Mouse (Mus musculus) heart, embryonic 11.5 days (tissue): ENCODE data around the gene Cracr2b. TPM values are rescaled to one million over a fixed set of nuclear protein-coding genes. Genes with fewer than 3 reads are reported as not detected.

ENCODE experiments used
- ATAC-seq: fragments of 200-750 bp; cut with Nextera tagmentation; replicated peaks from 2 replicates; pipeline ENCODE4 v1.8.0; 2017; ENCODE audit warnings: moderate library complexity; ENCODE audit not compliant: insufficient number of reproducible peaks, low FRiP score, low TSS enrichment
- H3K27ac ChIP-seq: fragments of 300-500 bp; sonication (generic); 2 replicates; pipeline ENCODE4 v1.5.1; 2014; ENCODE audit warnings: mild to moderate bottlenecking, low read depth, low read length
- H3K27me3 ChIP-seq: fragments of 300-500 bp; sonication (generic); 2 replicates; pipeline ENCODE4 v1.6.1; 2014; ENCODE audit warnings: mild to moderate bottlenecking, low read length, mixed read lengths; ENCODE audit not compliant: control insufficient read depth, insufficient read depth
- H3K36me3 ChIP-seq: fragments of 300-500 bp; sonication (generic); 2 replicates; pipeline ENCODE4 v1.6.1; 2014; ENCODE audit warnings: mild to moderate bottlenecking, low read length, moderate library complexity, mixed read lengths; ENCODE audit not compliant: control insufficient read depth, insufficient read depth
- H3K4me1 ChIP-seq: fragments of 300-500 bp; sonication (generic); 2 replicates; pipeline ENCODE4 v1.6.1; 2014; ENCODE audit warnings: low read length; ENCODE audit not compliant: control insufficient read depth, insufficient read depth
- H3K4me2 ChIP-seq: fragments of 300-500 bp; sonication (generic); 2 replicates; pipeline ENCODE4 v1.6.1; 2014; ENCODE audit warnings: mild to moderate bottlenecking, moderate library complexity
- H3K4me3 ChIP-seq: fragments of 300-500 bp; sonication (generic); 2 replicates; pipeline ENCODE4 v1.5.1; 2014; ENCODE audit warnings: low read depth, low read length
- H3K9ac ChIP-seq: fragments of 300-500 bp; sonication (generic); 2 replicates; pipeline ENCODE4 v1.6.1; 2014; ENCODE audit warnings: mild to moderate bottlenecking, low read depth, low read length, moderate library complexity
- H3K9me3 ChIP-seq: fragments of 300-500 bp; sonication (generic); replicated peaks from 2 replicates; pipeline ENCODE4 v1.6.1; 2016; ENCODE audit warnings: low read length; ENCODE audit not compliant: control insufficient read depth
- WGBS: fragments of 180-500 bp; shearing (Covaris S2); extraction: QIAGEN DNeasy Blood & Tissue Kit; methylation state at CpG from one replicate; pipeline ENCODE4 v1.1.7; 2014; ENCODE audit not compliant: insufficient replicate concordance; 5-methylcytosine and 5-hydroxymethylcytosine counted together
- polyA plus RNA-seq: library from polyadenylated mRNA; unstranded; fragments of >200 nt; fragmentation: Nextera tagmentation; extraction: Ambion mirVana; gene quantifications from 2 replicates; pipeline ENCODE4 v1.2.1, GENCODE M21; 2014

The Cracr2b gene
- polyA plus RNA-seq, 1 experiment from 2014 or later: 14.3 TPM

- H3K4me1 ChIP-seq: no peaks in the 10 kb centered on the region
- H3K27me3 ChIP-seq: no peaks in the 10 kb centered on the region
- no peak overlapping the region for H3K4me3 ChIP-seq
- H3K36me3 ChIP-seq: 0 out of 2 replicates have a peak, but pooled peaks cover 2% of the 10 kb centered on the region
- H3K9me3 ChIP-seq: no peaks in the 10 kb centered on the region
- 69% methylated on average over 2 of the region's 2 CpGs for WGBS
- no peak for ATAC-seq
- no peak overlapping the region for H3K27ac ChIP-seq
- H3K9ac ChIP-seq: no peak overlapping the region
- no peak overlapping the region for H3K4me2 ChIP-seq
Observed at GRCm38 (mm10) chr7:141491151-141491550, 30.3 kb downstream of the Cracr2b start.

GRCm38 (mm10) chr7:141492738-141493137, 31.8 kb downstream of the Cracr2b start:
- Histone ChIP-seq H3K4me2 (no peak overlapping the region), H3K4me1 (peaks cover 7% of the 10 kb centered on the region), H3K27ac (no peak overlapping the region), H3K4me3 (no peak overlapping the region), H3K27me3 (no peaks in the 10 kb centered on the region), H3K36me3 (0 out of 2 replicates have a peak, but pooled peaks cover 2% of the 10 kb centered on the region), H3K9me3 (no peaks in the 10 kb centered on the region), H3K9ac (no peak overlapping the region)
- ATAC-seq: no peak
- 76% methylated on average over 5 of the region's 5 CpGs for WGBS

- Histone ChIP-seq H3K9me3 (no peaks in the 10 kb centered on the region), H3K4me1 (peaks cover 8% of the 10 kb centered on the region), H3K27ac (no peak overlapping the region), H3K27me3 (no peaks in the 10 kb centered on the region), H3K9ac (no peak overlapping the region), H3K4me3 (no peak overlapping the region), H3K4me2 (no peak overlapping the region), H3K36me3 (0 out of 2 replicates have a peak, but pooled peaks cover 2% of the 10 kb centered on the region)
- 61% methylated on average over 1 of the region's 1 CpGs for WGBS
- no peak for ATAC-seq
Observed at GRCm38 (mm10) chr7:141493729-141494128, 32.8 kb downstream of the Cracr2b start.

- Histone ChIP-seq H3K4me3 (no peak overlapping the region), H3K9me3 (no peaks in the 10 kb centered on the region), H3K4me1 (peaks cover 13% of the 10 kb centered on the region), H3K36me3 (0 out of 2 replicates have a peak, but pooled peaks cover 2% of the 10 kb centered on the region), H3K9ac (no peak overlapping the region), H3K27ac (no peak overlapping the region), H3K27me3 (no peaks in the 10 kb centered on the region), H3K4me2 (no peak overlapping the region)
- ATAC-seq: no peak
- WGBS: 86% methylated on average over 2 of the region's 2 CpGs
Observed at GRCm38 (mm10) chr7:141495379-141495778, 34.5 kb downstream of the Cracr2b start.

GRCm38 (mm10) chr7:141495940-141496339, 35.0 kb downstream of the Cracr2b start:
- 0 out of 2 replicates have a peak, but pooled peaks cover 2% of the 10 kb centered on the region for H3K36me3 ChIP-seq
- no peak for ATAC-seq
- WGBS: 78% methylated on average over 4 of the region's 4 CpGs
- H3K4me1 ChIP-seq: peaks cover 13% of the 10 kb centered on the region
- H3K27ac ChIP-seq: no peak overlapping the region
- H3K9ac ChIP-seq: no peak overlapping the region
- no peak overlapping the region for H3K4me3 ChIP-seq
- H3K4me2 ChIP-seq: no peak overlapping the region
- H3K9me3 ChIP-seq: no peaks in the 10 kb centered on the region
- H3K27me3 ChIP-seq: no peaks in the 10 kb centered on the region

- H3K27ac ChIP-seq: no peak overlapping the region
- H3K36me3 ChIP-seq: 0 out of 2 replicates have a peak, but pooled peaks cover 2% of the 10 kb centered on the region
- H3K4me1 ChIP-seq: peaks cover 13% of the 10 kb centered on the region
- no peaks in the 10 kb centered on the region for H3K27me3 ChIP-seq
- no peaks in the 10 kb centered on the region for H3K9me3 ChIP-seq
- H3K4me3 ChIP-seq: no peak overlapping the region
- no peak overlapping the region for H3K9ac ChIP-seq
- 89% methylated on average over 3 of the region's 3 CpGs for WGBS
- H3K4me2 ChIP-seq: no peak overlapping the region
- no peak for ATAC-seq
Observed at GRCm38 (mm10) chr7:141497600-141497999, 36.7 kb downstream of the Cracr2b start.

- no peak overlapping the region for H3K4me3 ChIP-seq
- no peaks in the 10 kb centered on the region for H3K36me3 ChIP-seq
- peaks cover 13% of the 10 kb centered on the region for H3K4me1 ChIP-seq
- no peaks in the 10 kb centered on the region for H3K27me3 ChIP-seq
- H3K9me3 ChIP-seq: no peaks in the 10 kb centered on the region
- H3K27ac ChIP-seq: no peak overlapping the region
- H3K4me2 ChIP-seq: no peak overlapping the region
- WGBS: 82% methylated on average over 7 of the region's 7 CpGs
- H3K9ac ChIP-seq: no peak overlapping the region
- no peak for ATAC-seq
Observed at GRCm38 (mm10) chr7:141501820-141502555, 41.1 kb downstream of the Cracr2b start.

- Histone ChIP-seq H3K36me3 (no peaks in the 10 kb centered on the region), H3K4me2 (no peak overlapping the region)
- 94% methylated on average over 5 of the region's 5 CpGs for WGBS
Observed at GRCm38 (mm10) chr7:141502556-141502905, 41.6 kb downstream of the Cracr2b start.

GRCm38 (mm10) chr7:141506278-141506677, 45.4 kb downstream of the Cracr2b start:
- Histone ChIP-seq H3K9me3 (no peaks in the 10 kb centered on the region), H3K27ac (no peak overlapping the region), H3K27me3 (no peaks in the 10 kb centered on the region), H3K36me3 (no peaks in the 10 kb centered on the region; the same call in 1 of the 2 replicates), H3K4me2 (peak overlapping the region; percentile 11), H3K4me1 (peaks cover 12% of the 10 kb centered on the region), H3K9ac (peak overlapping the region; percentile 7; the same call in 1 of the 2 replicates), H3K4me3 (no peak overlapping the region)
- no peak; the same call in 1 of the 2 replicates for ATAC-seq
- 69% methylated on average over 2 of the region's 2 CpGs for WGBS

More at GRCm38 (mm10) chr7:141502556-141502905, 41.6 kb downstream of the Cracr2b start:
- no peaks in the 10 kb centered on the region for H3K9me3 ChIP-seq
- H3K27me3 ChIP-seq: no peaks in the 10 kb centered on the region
- peaks cover 9% of the 10 kb centered on the region for H3K4me1 ChIP-seq
- H3K9ac ChIP-seq: no peak overlapping the region
- H3K4me3 ChIP-seq: no peak overlapping the region
- no peak overlapping the region for H3K27ac ChIP-seq
- ATAC-seq: no peak
